Mouse (Mus musculus): ENCODE data around the gene Sag. TPM values are rescaled to one million over a fixed set of nuclear protein-coding genes. Genes with fewer than 3 reads are reported as not detected.

Gene Sag
- polyA plus RNA-seq, 1 experiment from 2014 or later: 1.1 TPM

- 32% methylated on average over 11 of the region's 11 CpGs for WGBS
- no peak overlapping the region for H3K27ac ChIP-seq (ENCODE audit: low read length)
- peaks cover 15% of the 10 kb centered on the region for H3K4me1 ChIP-seq (replicated peaks; ENCODE audit: control insufficient read depth, insufficient read depth, low read length)
- H3K9ac ChIP-seq (ENCODE audit: low read length): no peak overlapping the region
- no peaks in the 10 kb centered on the region for H3K27me3 ChIP-seq (ENCODE audit: control insufficient read depth, insufficient read depth, low read depth, low read length)
- H3K4me2 ChIP-seq (ENCODE audit: low read depth, low read length): no peak overlapping the region
- H3K36me3 ChIP-seq (ENCODE audit: control insufficient read depth, insufficient read depth, low read length): no peaks in the 10 kb centered on the region
- ATAC-seq (ENCODE audit: low read depth): no peak
- H3K9me3 ChIP-seq (ENCODE audit: control insufficient read depth, low read length): no peaks in the 10 kb centered on the region
- no peak overlapping the region for H3K4me3 ChIP-seq (ENCODE audit: low read length)
Measured at GRCm38 (mm10) chr1:87848237-87848996, 44.9 kb downstream of the Sag start.

GRCm38 (mm10) chr1:87849278-87849677, 45.8 kb downstream of the Sag start:
- Histone ChIP-seq H3K27ac (ENCODE audit: low read length) (no peak overlapping the region), H3K4me2 (ENCODE audit: low read depth, low read length) (no peak overlapping the region), H3K27me3 (ENCODE audit: control insufficient read depth, insufficient read depth, low read depth, low read length) (no peaks in the 10 kb centered on the region), H3K4me1 (replicated peaks; ENCODE audit: control insufficient read depth, insufficient read depth, low read length) (peaks cover 19% of the 10 kb centered on the region), H3K9me3 (ENCODE audit: control insufficient read depth, low read length) (no peaks in the 10 kb centered on the region), H3K36me3 (ENCODE audit: control insufficient read depth, insufficient read depth, low read length) (no peaks in the 10 kb centered on the region), H3K4me3 (ENCODE audit: low read length) (no peak overlapping the region), H3K9ac (ENCODE audit: low read length) (no peak overlapping the region)
- no peak for ATAC-seq (ENCODE audit: low read depth)
- WGBS: 65% methylated on average over 5 of the region's 5 CpGs

GRCm38 (mm10) chr1:87851344-87851743, 47.9 kb downstream of the Sag start:
- Histone ChIP-seq H3K36me3 (ENCODE audit: control insufficient read depth, insufficient read depth, low read length) (no peaks in the 10 kb centered on the region), H3K4me2 (ENCODE audit: low read depth, low read length) (no peak overlapping the region), H3K27me3 (ENCODE audit: control insufficient read depth, insufficient read depth, low read depth, low read length) (no peaks in the 10 kb centered on the region), H3K27ac (ENCODE audit: low read length) (no peak overlapping the region), H3K4me1 (replicated peaks; ENCODE audit: control insufficient read depth, insufficient read depth, low read length) (peaks cover 30% of the 10 kb centered on the region), H3K4me3 (ENCODE audit: low read length) (no peak overlapping the region), H3K9me3 (ENCODE audit: control insufficient read depth, low read length) (no peaks in the 10 kb centered on the region), H3K9ac (ENCODE audit: low read length) (no peak overlapping the region)
- ATAC-seq (ENCODE audit: low read depth): no peak
- 86% methylated on average over 3 of the region's 3 CpGs for WGBS

- H3K9ac ChIP-seq (ENCODE audit: low read length): peak overlapping the region; percentile 34
- WGBS: 50% methylated on average over 5 of the region's 5 CpGs
- H3K27ac ChIP-seq (ENCODE audit: low read length): 0 out of 2 replicates have a peak overlapping the region, but pooled peaks have one; percentile 38
- H3K4me3 ChIP-seq (ENCODE audit: low read length): peak overlapping the region; percentile 89
- peak overlapping the region; percentile 58 for H3K4me2 ChIP-seq (ENCODE audit: low read depth, low read length)
- H3K9me3 ChIP-seq (ENCODE audit: control insufficient read depth, low read length): no peaks in the 10 kb centered on the region
- no peaks in the 10 kb centered on the region for H3K27me3 ChIP-seq (ENCODE audit: control insufficient read depth, insufficient read depth, low read depth, low read length)
- H3K4me1 ChIP-seq (replicated peaks; ENCODE audit: control insufficient read depth, insufficient read depth, low read length): peaks cover 32% of the 10 kb centered on the region
- ATAC-seq (ENCODE audit: low read depth): no peak
- no peaks in the 10 kb centered on the region for H3K36me3 ChIP-seq (ENCODE audit: control insufficient read depth, insufficient read depth, low read length)
Measured at GRCm38 (mm10) chr1:87852081-87852790, 48.8 kb downstream of the Sag start.

- Histone ChIP-seq H3K4me1 (replicated peaks; ENCODE audit: control insufficient read depth, insufficient read depth, low read length) (peaks cover 33% of the 10 kb centered on the region), H3K27ac (ENCODE audit: low read length) (peak within 1 kb of the TSS; percentile 64), H3K4me3 (ENCODE audit: low read length) (peak within 1 kb of the TSS; percentile 89), H3K9me3 (ENCODE audit: control insufficient read depth, low read length) (no peaks in the 10 kb centered on the region), H3K9ac (ENCODE audit: low read length) (peak within 1 kb of the TSS; percentile 94), H3K4me2 (ENCODE audit: low read depth, low read length) (peak within 1 kb of the TSS; percentile 98), H3K36me3 (ENCODE audit: control insufficient read depth, insufficient read depth, low read length) (no peaks in the 10 kb centered on the region), H3K27me3 (ENCODE audit: control insufficient read depth, insufficient read depth, low read depth, low read length) (no peaks in the 10 kb centered on the region)
- ATAC-seq (ENCODE audit: low read depth): peak; percentile 98
- WGBS: 1% methylated on average over 30 of the region's 74 CpGs
Measured at GRCm38 (mm10) chr1:87852892-87853600, 49.6 kb downstream of the Sag start, which contains the start of gene Dgkd. Dgkd (plus strand) TSS chr1:87853287.

- H3K4me2 ChIP-seq (ENCODE audit: low read depth, low read length): peak overlapping the region; percentile 98
- no peaks in the 10 kb centered on the region for H3K36me3 ChIP-seq (ENCODE audit: control insufficient read depth, insufficient read depth, low read length)
- H3K27ac ChIP-seq (ENCODE audit: low read length): peak overlapping the region; percentile 64
- H3K9ac ChIP-seq (ENCODE audit: low read length): peak overlapping the region; percentile 94
- peak overlapping the region; percentile 89 for H3K4me3 ChIP-seq (ENCODE audit: low read length)
- H3K4me1 ChIP-seq (replicated peaks; ENCODE audit: control insufficient read depth, insufficient read depth, low read length): peaks cover 35% of the 10 kb centered on the region
- no peaks in the 10 kb centered on the region for H3K27me3 ChIP-seq (ENCODE audit: control insufficient read depth, insufficient read depth, low read depth, low read length)
- no peaks in the 10 kb centered on the region for H3K9me3 ChIP-seq (ENCODE audit: control insufficient read depth, low read length)
- peak; percentile 36; the same call in 1 of the 2 replicates for ATAC-seq (ENCODE audit: low read depth)
- WGBS: under 1% methylated on average over 20 of the region's 48 CpGs
Measured at GRCm38 (mm10) chr1:87853601-87854361, 50.3 kb downstream of the Sag start.

- ATAC-seq (ENCODE audit: low read depth): no peak
- no peaks in the 10 kb centered on the region for H3K27me3 ChIP-seq (ENCODE audit: control insufficient read depth, insufficient read depth, low read depth, low read length)
- no peak overlapping the region for H3K27ac ChIP-seq (ENCODE audit: low read length)
- WGBS: 22% methylated on average over 6 of the region's 6 CpGs
- H3K36me3 ChIP-seq (ENCODE audit: control insufficient read depth, insufficient read depth, low read length): no peaks in the 10 kb centered on the region
- H3K4me2 ChIP-seq (ENCODE audit: low read depth, low read length): peak overlapping the region; percentile 98
- peak overlapping the region; percentile 94 for H3K9ac ChIP-seq (ENCODE audit: low read length)
- H3K9me3 ChIP-seq (ENCODE audit: control insufficient read depth, low read length): no peaks in the 10 kb centered on the region
- peaks cover 33% of the 10 kb centered on the region for H3K4me1 ChIP-seq (replicated peaks; ENCODE audit: control insufficient read depth, insufficient read depth, low read length)
- H3K4me3 ChIP-seq (ENCODE audit: low read length): peak overlapping the region; percentile 89
Measured at GRCm38 (mm10) chr1:87854411-87854810, 50.9 kb downstream of the Sag start.

- H3K4me1 ChIP-seq (replicated peaks; ENCODE audit: control insufficient read depth, insufficient read depth, low read length): peaks cover 35% of the 10 kb centered on the region
Measured at GRCm38 (mm10) chr1:87854851-87855251, 51.4 kb downstream of the Sag start.

More at GRCm38 (mm10) chr1:87854851-87855251, 51.4 kb downstream of the Sag start:
- no peaks in the 10 kb centered on the region for H3K27me3 ChIP-seq (ENCODE audit: control insufficient read depth, insufficient read depth, low read depth, low read length)
- peak overlapping the region; percentile 89 for H3K4me3 ChIP-seq (ENCODE audit: low read length)
- no peaks in the 10 kb centered on the region for H3K9me3 ChIP-seq (ENCODE audit: control insufficient read depth, low read length)
- peak overlapping the region; percentile 94; the same call in 1 of the 2 replicates for H3K9ac ChIP-seq (ENCODE audit: low read length)
- no peaks in the 10 kb centered on the region for H3K36me3 ChIP-seq (ENCODE audit: control insufficient read depth, insufficient read depth, low read length)
- 41% methylated on average over 2 of the region's 2 CpGs for whole genome bisulfite sequencing
- no peak overlapping the region for H3K27ac ChIP-seq (ENCODE audit: low read length)
- H3K4me2 ChIP-seq (ENCODE audit: low read depth, low read length): peak overlapping the region; percentile 98
- no peak for ATAC-seq (ENCODE audit: low read depth)

All from lung, embryonic 16.5 days (tissue).